Mouse (Mus musculus) brown adipose tissue, adult 24 weeks (tissue): ENCODE results near the gene Gid4. TPM values are rescaled to one million over a fixed set of nuclear protein-coding genes. Genes with fewer than 3 reads are reported as not detected.
"Not testable (repeated sequence)": the region's sequence is repeated elsewhere in the genome, so short reads cannot be mapped to it uniquely, and the experiment has no call there.

ENCODE experiments used
- H3K27ac ChIP-seq: fragments of 200-500 bp; replicated peaks from 2 replicates; pipeline ENCODE4 v1.5.1; 2012; ENCODE audit warnings: low read depth, mild to moderate bottlenecking, low read length
- H3K4me1 ChIP-seq: fragments of 200-500 bp; 2 replicates; pipeline ENCODE4 v1.6.1; 2012; ENCODE audit warnings: low read length, mixed read lengths; ENCODE audit not compliant: control insufficient read depth, insufficient read depth, insufficient read length
- H3K4me3 ChIP-seq: fragments of 200-500 bp; 2 replicates; pipeline ENCODE4 v1.5.1; 2012; ENCODE audit warnings: low read depth, mild to moderate bottlenecking, low read length, moderate library complexity; ENCODE audit not compliant: insufficient read depth
- polyA plus RNA-seq: library from polyadenylated mRNA; stranded (reverse); fragments of >200 nt; gene quantifications from 2 replicates; pipeline ENCODE4 v1.2.4, GENCODE M21; 2012; ENCODE audit not compliant: missing spikeins, insufficient read depth, insufficient read length

The Gid4 gene
- polyA plus RNA-seq, 1 experiment, result 87.5 TPM

- Histone ChIP-seq H3K4me1 (peaks cover 4% of the 10 kb centered on the region), H3K27ac (peak overlapping the region; percentile 96), H3K4me3 (peak overlapping the region; percentile 90)
Observed at GRCm38 (mm10) chr11:60416590-60416962, 369 bp upstream of the Gid4 start.

GRCm38 (mm10) chr11:60417717-60418472 lies 950 bp downstream of the Gid4 start, which contains the start of gene Atpaf2:
Gene Atpaf2 (minus strand): TSS chr11:60418457.
- Histone ChIP-seq H3K27ac (peak within 1 kb of the TSS; percentile 46), H3K4me3 (peak within 1 kb of the TSS; percentile 89), H3K4me1 (peaks cover 4% of the 10 kb centered on the region)

- no peak overlapping the region for H3K27ac ChIP-seq
- H3K4me1 ChIP-seq, result peaks cover 4% of the 10 kb centered on the region
- peak overlapping the region; percentile 89 for H3K4me3 ChIP-seq
Observed at GRCm38 (mm10) chr11:60418473-60418803, 1.5 kb downstream of the Gid4 start.

- no peaks in the 10 kb centered on the region for H3K4me1 ChIP-seq
- H3K27ac ChIP-seq, result no peak overlapping the region
- H3K4me3 ChIP-seq, result no peak overlapping the region
Observed at GRCm38 (mm10) chr11:60422046-60422668, 5.2 kb downstream of the Gid4 start.

GRCm38 (mm10) chr11:60423006-60423405 lies 6.1 kb downstream of the Gid4 start:
- H3K4me3 ChIP-seq, result no peak overlapping the region
- H3K27ac ChIP-seq, result no peak overlapping the region

GRCm38 (mm10) chr11:60426417-60426816 lies 9.5 kb downstream of the Gid4 start:
- Histone ChIP-seq H3K4me3 (no peak overlapping the region), H3K4me1 (no peaks in the 10 kb centered on the region), H3K27ac (no peak overlapping the region)

More at GRCm38 (mm10) chr11:60423006-60423405, 6.1 kb downstream of the Gid4 start:
- no peaks in the 10 kb centered on the region for H3K4me1 ChIP-seq

GRCm38 (mm10) chr11:60427628-60428027 lies 10.7 kb downstream of the Gid4 start:
- Histone ChIP-seq H3K4me1 (no peaks in the 10 kb centered on the region), H3K4me3 (no peak overlapping the region), H3K27ac (no peak overlapping the region)

- Histone ChIP-seq H3K4me1 (no peaks in the 10 kb centered on the region), H3K27ac (no peak overlapping the region), H3K4me3 (no peak overlapping the region)
Observed at GRCm38 (mm10) chr11:60433501-60433900, 16.6 kb downstream of the Gid4 start.

- Histone ChIP-seq H3K27ac (no peak overlapping the region), H3K4me1 (no peaks in the 10 kb centered on the region), H3K4me3 (no peak overlapping the region)
Observed at GRCm38 (mm10) chr11:60435133-60435532, 18.2 kb downstream of the Gid4 start.

GRCm38 (mm10) chr11:60436618-60437017 lies 19.7 kb downstream of the Gid4 start:
- Histone ChIP-seq H3K27ac (no peak overlapping the region), H3K4me1 (no peaks in the 10 kb centered on the region), H3K4me3 (no peak overlapping the region)

GRCm38 (mm10) chr11:60439621-60440020 lies 22.7 kb downstream of the Gid4 start:
- H3K4me1 ChIP-seq, H3K27ac ChIP-seq, H3K4me3 ChIP-seq: not testable (repeated sequence)

GRCm38 (mm10) chr11:60440176-60440575 lies 23.2 kb downstream of the Gid4 start:
- Histone ChIP-seq H3K27ac (no peak overlapping the region), H3K4me3 (no peak overlapping the region), H3K4me1 (no peaks in the 10 kb centered on the region)

- Histone ChIP-seq H3K27ac (no peak overlapping the region), H3K4me1 (no peaks in the 10 kb centered on the region), H3K4me3 (no peak overlapping the region)
Observed at GRCm38 (mm10) chr11:60442896-60443295, 26.0 kb downstream of the Gid4 start.

GRCm38 (mm10) chr11:60444007-60444406 lies 27.1 kb downstream of the Gid4 start:
- Histone ChIP-seq H3K27ac (no peak overlapping the region), H3K4me3 (no peak overlapping the region), H3K4me1 (no peaks in the 10 kb centered on the region)

- Histone ChIP-seq H3K27ac (peak within 1 kb of the TSS; percentile 33; the same call in 1 of the 2 replicates), H3K4me1 (no peaks in the 10 kb centered on the region; the same call in 1 of the 2 replicates), H3K4me3 (peak within 1 kb of the TSS; percentile 82)
Observed at GRCm38 (mm10) chr11:60454080-60454744, 37.3 kb downstream of the Gid4 start, which contains the start of gene Drg2. Gene Drg2 (plus strand): TSS chr11:60454591.
